Mouse (Mus musculus): ENCODE results near the gene Gm10721. TPM values are rescaled to one million over a fixed set of nuclear protein-coding genes. Genes with fewer than 3 reads are reported as not detected.
"Not testable (repeated sequence)": the region's sequence is repeated elsewhere in the genome, so short reads cannot be mapped to it uniquely, and the experiment has no call there.

The Gm10721 gene
- total RNA-seq (2015) (not detected in 2 replicates), total RNA-seq (2017) (1.0 TPM in 1 of 2 replicates, not detected in the other)

GRCm38 (mm10) chr9:3012733-3013279 is at the start of gene Gm10721:
Gene Gm10721 (plus strand): TSS chr9:3013140.
- peak; percentile 36 for ATAC-seq (replicated peaks; ENCODE audit: poor library complexity)

DNA sequence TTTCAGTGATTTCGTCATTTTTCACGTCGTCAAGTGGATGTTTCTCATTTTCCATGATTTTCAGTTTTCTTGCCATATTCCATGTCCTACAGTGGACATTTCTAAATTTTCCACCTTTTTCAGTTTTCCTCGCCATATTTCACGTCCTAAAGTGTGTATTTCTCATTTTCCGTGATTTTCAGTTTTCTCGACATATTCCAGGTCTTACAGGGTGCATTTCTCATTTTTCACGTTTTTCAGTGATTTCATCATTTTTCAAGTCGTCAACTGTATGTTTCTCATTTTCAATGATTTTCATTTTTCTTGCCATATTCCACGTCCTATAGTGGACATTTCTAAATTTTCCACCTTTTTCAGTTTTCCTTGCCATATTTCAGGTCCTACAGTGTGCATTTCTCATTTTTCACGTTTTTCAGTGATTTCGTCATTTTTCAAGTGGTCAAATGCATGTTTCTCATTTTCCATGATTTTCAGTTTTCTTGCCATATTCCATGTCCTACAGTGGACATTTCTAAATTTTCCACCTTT is 12.4 kb upstream of the Gm10721 start, which contains the start of gene Gm10722:
Gm10722 (plus strand) TSS at position 478 of the 528 bp plus-strand sequence.
- ATAC-seq (replicated peaks; ENCODE audit: poor library complexity) = not testable (repeated sequence)

- not testable (repeated sequence) for ATAC-seq (replicated peaks; ENCODE audit: poor library complexity)
These were observed 11.9 kb upstream of the Gm10721 start for GRCm38 (mm10) chr9:3001006-3001405.

- peak; percentile 37; the same call in 1 of the 2 replicates for ATAC-seq (replicated peaks; ENCODE audit: poor library complexity)
These were observed 10.8 kb upstream of the Gm10721 start for GRCm38 (mm10) chr9:3001948-3002659.

- not testable (repeated sequence) for ATAC-seq (replicated peaks; ENCODE audit: poor library complexity)
These were observed 10.0 kb upstream of the Gm10721 start, which contains the start of gene Gm11168 for GRCm38 (mm10) chr9:3002794-3003396. Gene Gm11168 (plus strand): TSS chr9:3003346.

- peak; percentile 35 for ATAC-seq (replicated peaks; ENCODE audit: poor library complexity)
These were observed 6.8 kb upstream of the Gm10721 start for GRCm38 (mm10) chr9:3006179-3006578.

DNA sequence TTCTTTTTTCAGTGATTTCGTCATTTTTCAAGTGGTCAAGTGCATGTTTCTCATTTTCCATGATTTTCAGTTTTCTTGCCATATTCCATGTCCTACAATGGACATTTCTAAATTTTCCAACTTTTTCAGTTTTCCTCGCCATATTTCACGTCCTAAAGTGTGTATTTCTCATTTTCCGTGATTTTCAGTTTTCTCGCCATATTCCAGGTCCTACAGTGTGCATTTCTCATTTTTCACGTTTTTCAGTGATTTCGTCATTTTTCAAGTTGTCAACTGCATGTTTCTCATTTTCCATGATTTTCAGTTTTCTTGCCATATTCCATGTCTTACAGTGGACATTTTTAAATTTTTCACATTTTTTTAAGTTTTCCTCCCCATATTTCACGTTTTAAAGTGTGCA is 6.3 kb upstream of the Gm10721 start:
- not testable (repeated sequence) for ATAC-seq (replicated peaks; ENCODE audit: poor library complexity)

DNA sequence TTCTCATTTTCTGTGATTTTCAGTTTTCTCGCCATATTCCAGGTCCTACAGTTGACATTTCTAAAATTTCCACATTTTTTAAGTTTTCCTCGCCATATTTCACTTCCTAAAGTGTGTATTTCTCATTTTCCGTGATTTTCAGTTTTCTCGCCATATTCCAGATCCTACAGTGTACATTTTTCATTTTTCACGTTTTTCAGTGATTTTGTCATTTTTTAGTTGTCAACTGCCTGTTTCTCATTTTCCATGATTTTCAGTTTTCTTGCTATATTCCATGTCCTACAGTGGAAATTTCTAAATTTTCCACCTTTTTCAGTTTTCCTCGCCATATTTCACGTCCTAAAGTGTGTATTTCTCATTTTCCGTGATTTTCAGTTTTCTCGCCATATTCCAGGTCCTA is 5.7 kb upstream of the Gm10721 start:
- 0 out of 2 replicates have a peak, but pooled peaks have one; percentile 16 for ATAC-seq (replicated peaks; ENCODE audit: poor library complexity)

DNA sequence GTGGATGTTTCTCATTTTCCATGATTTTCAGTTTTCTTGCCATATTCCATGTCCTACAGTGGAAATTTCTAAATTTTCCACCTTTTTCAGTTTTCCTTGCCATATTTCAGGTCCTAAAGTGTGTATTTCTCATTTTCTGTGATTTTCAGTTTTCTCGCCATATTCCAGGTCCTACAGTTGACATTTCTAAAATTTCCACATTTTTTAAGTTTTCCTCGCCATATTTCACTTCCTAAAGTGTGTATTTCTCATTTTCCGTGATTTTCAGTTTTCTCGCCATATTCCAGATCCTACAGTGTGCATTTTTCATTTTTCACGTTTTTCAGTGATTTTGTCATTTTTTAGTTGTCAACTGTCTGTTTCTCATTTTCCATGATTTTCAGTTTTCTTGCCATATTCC is 3.6 kb upstream of the Gm10721 start:
- ATAC-seq (replicated peaks; ENCODE audit: poor library complexity) = peak; percentile 27

GRCm38 (mm10) chr9:3012054-3012621 is 802 bp upstream of the Gm10721 start:
- ATAC-seq (replicated peaks; ENCODE audit: poor library complexity) = peak; percentile 42

GRCm38 (mm10) chr9:3015354-3015753 is 2.4 kb downstream of the Gm10721 start, which contains the start of gene Gm10720:
Gene Gm10720 (plus strand): TSS chr9:3015654.
- not testable (repeated sequence) for ATAC-seq (replicated peaks; ENCODE audit: poor library complexity)

- ATAC-seq (replicated peaks; ENCODE audit: poor library complexity) = not testable (repeated sequence)
These were observed 3.0 kb downstream of the Gm10721 start for GRCm38 (mm10) chr9:3015896-3016295.

GRCm38 (mm10) chr9:3017108-3017507 is 4.2 kb downstream of the Gm10721 start, which contains the start of gene Gm10719:
Gene Gm10719 (plus strand): TSS chr9:3017408.
- ATAC-seq (replicated peaks; ENCODE audit: poor library complexity) = not testable (repeated sequence)

GRCm38 (mm10) chr9:3018944-3019343 is 6.0 kb downstream of the Gm10721 start:
- not testable (repeated sequence) for ATAC-seq (replicated peaks; ENCODE audit: poor library complexity)

DNA sequence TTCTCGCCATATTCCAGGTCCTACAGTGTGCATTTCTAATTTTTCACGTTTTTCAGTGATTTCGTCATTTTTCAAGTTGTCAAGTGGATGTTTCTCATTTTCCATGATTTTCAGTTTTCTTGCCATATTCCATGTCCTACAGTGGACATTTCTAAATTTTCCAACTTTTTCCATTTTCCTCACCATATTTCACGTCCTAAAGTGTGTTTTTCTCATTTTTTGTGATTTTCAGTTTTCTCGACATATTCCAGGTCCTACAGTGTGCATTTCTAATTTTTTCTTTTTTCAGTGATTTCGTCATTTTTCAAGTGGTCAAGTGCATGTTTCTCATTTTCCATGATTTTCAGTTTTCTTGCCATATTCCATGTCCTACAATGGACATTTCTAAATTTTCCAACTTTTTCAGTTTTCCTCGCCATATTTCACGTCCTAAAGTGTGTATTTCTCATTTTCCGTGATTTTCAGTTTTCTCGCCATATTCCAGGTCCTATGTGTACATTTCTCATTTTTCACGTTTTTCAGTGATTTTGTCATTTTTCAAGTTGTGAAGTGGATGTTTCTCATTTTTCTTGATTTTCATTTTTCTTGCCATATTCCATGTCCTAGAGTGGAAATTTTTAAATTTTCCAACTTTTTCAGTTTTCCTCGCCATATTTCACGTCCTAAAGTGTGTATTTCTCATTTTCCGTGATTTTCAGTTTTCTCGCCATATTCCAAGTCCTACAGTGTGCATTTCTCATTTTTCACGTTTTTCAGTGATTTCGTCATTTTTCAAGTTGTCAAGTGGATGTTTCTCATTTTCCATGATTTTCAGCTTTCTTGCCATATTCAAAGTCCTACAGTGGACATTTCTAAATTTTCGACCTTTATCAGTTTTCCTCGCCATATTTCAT is 7.1 kb downstream of the Gm10721 start:
- ATAC-seq (replicated peaks; ENCODE audit: poor library complexity) = peak; percentile 38

- ATAC-seq (replicated peaks; ENCODE audit: poor library complexity) = not testable (repeated sequence)
These were observed 9.5 kb downstream of the Gm10721 start for GRCm38 (mm10) chr9:3022316-3023008.

DNA sequence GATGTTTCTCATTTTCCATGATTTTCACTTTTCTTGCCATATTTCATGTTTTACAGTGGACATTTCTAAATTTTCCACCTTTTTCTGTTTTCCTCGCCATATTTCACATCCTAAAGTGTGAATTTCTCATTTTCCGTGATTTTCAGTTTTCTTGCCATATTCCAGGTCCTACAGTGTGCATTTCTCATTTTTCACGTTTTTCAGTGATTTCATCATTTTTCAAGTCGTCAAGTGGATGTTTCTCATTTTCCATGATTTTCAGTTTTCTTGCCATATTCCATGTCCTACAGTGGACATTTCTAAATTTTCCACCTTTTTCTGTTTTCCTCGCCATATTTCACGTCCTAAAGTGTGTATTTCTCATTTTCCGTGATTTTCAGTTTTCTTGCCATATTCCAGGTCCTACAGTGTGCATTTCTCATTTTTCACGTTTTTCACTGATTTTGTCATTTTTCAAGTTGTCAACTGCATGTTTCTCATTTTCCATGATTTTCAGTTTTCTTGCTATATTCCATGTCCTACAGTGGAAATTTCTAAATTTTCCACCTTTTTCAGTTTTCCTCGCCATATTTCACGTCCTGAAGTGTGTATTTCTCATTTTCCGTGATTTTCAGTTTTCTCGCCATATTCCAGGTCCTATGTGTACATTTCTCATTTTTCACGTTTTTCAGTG is 10.5 kb downstream of the Gm10721 start, which contains the start of gene Gm10718:
Gm10718 (plus strand) TSS at position 236 of the 673 bp plus-strand sequence.
- not testable (repeated sequence) for ATAC-seq (replicated peaks; ENCODE audit: poor library complexity)

DNA sequence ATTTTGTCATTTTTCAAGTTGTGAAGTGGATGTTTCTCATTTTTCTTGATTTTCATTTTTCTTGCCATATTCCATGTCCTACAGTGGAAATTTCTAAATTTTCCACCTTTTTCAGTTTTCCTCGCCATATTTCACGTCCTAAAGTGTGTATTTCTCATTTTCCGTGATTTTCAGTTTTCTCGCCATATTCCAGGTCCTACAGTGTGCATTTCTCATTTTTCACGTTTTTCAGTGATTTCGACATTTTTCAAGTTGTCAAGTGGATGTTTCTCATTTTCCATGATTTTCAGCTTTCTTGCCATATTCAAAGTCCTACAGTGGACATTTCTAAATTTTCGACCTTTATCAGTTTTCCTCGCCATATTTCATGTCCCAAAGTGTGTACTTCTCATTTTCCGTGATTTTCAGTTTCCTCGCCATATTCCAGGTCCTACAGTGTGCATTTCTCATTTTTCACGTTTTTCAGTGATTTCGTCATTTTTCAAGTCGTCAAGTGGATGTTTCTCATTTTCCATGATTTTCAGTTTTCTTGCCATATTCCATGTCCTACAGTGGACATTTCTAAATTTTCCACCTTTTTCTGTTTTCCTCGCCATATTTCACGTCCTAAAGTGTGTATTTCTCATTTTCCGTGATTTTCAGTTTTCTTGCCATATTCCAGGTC is 11.2 kb downstream of the Gm10721 start:
- not testable (repeated sequence) for ATAC-seq (replicated peaks; ENCODE audit: poor library complexity)

Data from megakaryocyte progenitor cell, adult 5-6 weeks (primary cell).